ENCODE assay signal across 22 mouse cellular contexts in the genomic region with DNA sequence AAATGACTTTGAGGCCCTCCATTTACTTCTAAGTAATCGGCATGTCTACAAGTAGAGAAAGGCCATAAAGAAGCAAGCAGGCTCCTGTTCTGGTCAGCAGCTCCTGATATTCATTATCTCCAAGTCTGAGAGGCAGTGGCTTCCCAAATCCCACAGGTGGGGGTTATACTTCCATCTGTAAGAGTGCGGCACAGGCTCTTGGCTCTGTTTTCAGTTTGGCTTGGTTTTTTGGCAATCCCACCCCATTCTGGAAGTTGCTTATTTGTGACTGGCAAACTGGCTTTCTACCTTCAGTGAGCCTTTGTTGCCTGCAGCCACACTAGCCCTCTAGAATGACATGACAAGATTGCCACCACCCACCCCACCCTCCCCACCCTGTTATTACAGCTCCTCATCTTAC.
DNase-seq lines count a peak whose midpoint lies in the region; ATAC-seq lines count a peak whose summit lies in the region.
"Had no signal": no experiment of that assay in that cellular context is flagged by ENCODE, and none has a peak within 500 bp of the region (broad histone marks: within the 10 kb centered on the region; RNA-seq: fewer than 3 reads in every experiment).

No protein-coding gene starts in this region.

- no peaks in the 10 kb centered on the region; the same call in 1 of the 2 replicates for H3K27me3 ChIP-seq in midbrain, embryonic 11.5 days (ENCODE audit: control insufficient read depth, insufficient read depth, low read length)
- H3K27me3 ChIP-seq in midbrain, embryonic 14.5 days (ENCODE audit: control insufficient read depth, insufficient read depth, low read length), result no peaks in the 10 kb centered on the region
- H3K27me3 ChIP-seq: embryonic facial prominence, embryonic 12.5 days; heart, embryonic 12.5 days; neural tube, embryonic 15.5 days; stomach, embryonic 15.5 days had no signal

- no peaks in the 10 kb centered on the region for H3K36me3 ChIP-seq in midbrain, embryonic 11.5 days (ENCODE audit: control insufficient read depth, insufficient read depth, low read length)
- no peaks in the 10 kb centered on the region for H3K36me3 ChIP-seq in midbrain, embryonic 14.5 days (ENCODE audit: control insufficient read depth, insufficient read depth, low read length)
- H3K36me3 ChIP-seq: embryonic facial prominence, embryonic 12.5 days; heart, embryonic 12.5 days; midbrain, embryonic 12.5 days; neural tube, embryonic 15.5 days; stomach, embryonic 15.5 days had no signal

- no peak overlapping the region for H3K9ac ChIP-seq in midbrain, embryonic 11.5 days (ENCODE audit: low read length)
- H3K9ac ChIP-seq in midbrain, embryonic 14.5 days (replicated peaks; ENCODE audit: low read length), result no peak overlapping the region
- H3K9ac ChIP-seq: embryonic facial prominence, embryonic 12.5 days; heart, embryonic 12.5 days; midbrain, embryonic 12.5 days; neural tube, embryonic 15.5 days; stomach, embryonic 15.5 days had no signal

- no peaks in the 10 kb centered on the region for H3K9me3 ChIP-seq in midbrain, embryonic 11.5 days (ENCODE audit: control insufficient read depth, low read length)
- no peaks in the 10 kb centered on the region for H3K9me3 ChIP-seq in midbrain, embryonic 14.5 days (ENCODE audit: control insufficient read depth, low read length)
- H3K9me3 ChIP-seq: embryonic facial prominence, embryonic 12.5 days; heart, embryonic 12.5 days; midbrain, embryonic 12.5 days; neural tube, embryonic 15.5 days; stomach, embryonic 15.5 days had no signal

- ATAC-seq in midbrain, embryonic 11.5 days (ENCODE audit: low FRiP score), result no peak
- ATAC-seq in midbrain, embryonic 14.5 days (ENCODE audit: low FRiP score, low TSS enrichment), result no peak
- ATAC-seq: inflammation-experienced regulatory T-cells, adult 6 months; lung, postnatal 0 days had no signal

- no peak overlapping the region for H3K4me3 ChIP-seq in midbrain, embryonic 11.5 days (ENCODE audit: low read depth, low read length)
- no peak overlapping the region for H3K4me3 ChIP-seq in midbrain, embryonic 14.5 days (replicated peaks; ENCODE audit: low read depth, low read length)
- H3K4me3 ChIP-seq: embryonic facial prominence, embryonic 12.5 days; heart, embryonic 12.5 days; left cerebral cortex, adult 2 months; midbrain, embryonic 12.5 days; neural tube, embryonic 15.5 days; stomach, embryonic 15.5 days had no signal

- no peaks in the 10 kb centered on the region for H3K4me1 ChIP-seq in midbrain, embryonic 11.5 days (ENCODE audit: control insufficient read depth, insufficient read depth, low read length)
- H3K4me1 ChIP-seq in midbrain, embryonic 14.5 days (ENCODE audit: control insufficient read depth, insufficient read depth, low read length), result peaks cover 9% of the 10 kb centered on the region; the same call in 1 of the 2 replicates
- H3K4me1 ChIP-seq: embryonic facial prominence, embryonic 12.5 days; heart, embryonic 12.5 days; stomach, embryonic 15.5 days had no signal

- DNase-seq in heart, adult 11 months, result peak; percentile 27
- DNase-seq in heart, adult 9 months (ENCODE audit: low spot score in 2 of 2), result no peak
- peak; percentile 54 for DNase-seq in midbrain, embryonic 11.5 days (ENCODE audit: low spot score, missing footprints)
- DNase-seq in midbrain, embryonic 14.5 days, result no peak
- DNase-seq in cerebellum, postnatal 10 days, result peak; percentile 45 to 51
- DNase-seq in spleen, postnatal 36 days (ENCODE audit: low spot score in 2 of 2), result no peak
- DNase-seq in right cerebral cortex, postnatal 10 days (ENCODE audit: low spot score in 2 of 2), result no peak
- DNase-seq: heart, postnatal 14 days; kidney, adult 2 months; kidney, postnatal 10 days; left cerebral cortex, postnatal 4 days; liver; right cerebral cortex, postnatal 14 days; thymus, adult 2 months had no signal

- H3K4me2 ChIP-seq in midbrain, embryonic 11.5 days, result no peak overlapping the region
- H3K4me2 ChIP-seq in midbrain, embryonic 14.5 days (ENCODE audit: low read length), result no peak overlapping the region
- H3K4me2 ChIP-seq: embryonic facial prominence, embryonic 12.5 days; heart, embryonic 12.5 days; midbrain, embryonic 12.5 days; neural tube, embryonic 15.5 days; stomach, embryonic 15.5 days had no signal

- 71% methylated on average over 2 of the region's 2 CpGs for WGBS in midbrain, embryonic 11.5 days
- 78% methylated on average over 2 of the region's 2 CpGs for WGBS in midbrain, embryonic 14.5 days

- H3K27ac ChIP-seq in midbrain, embryonic 11.5 days (ENCODE audit: low read depth, low read length), result no peak overlapping the region
- no peak overlapping the region for H3K27ac ChIP-seq in midbrain, embryonic 14.5 days (replicated peaks; ENCODE audit: low read depth, low read length)
- H3K27ac ChIP-seq: embryonic facial prominence, embryonic 12.5 days; left cerebral cortex, adult 2 months; midbrain, embryonic 12.5 days; neural tube, embryonic 15.5 days; stomach, embryonic 15.5 days had no signal

Comparison
In these comparisons a context has a peak if more than half of its experiments do, and no peak if none do; other contexts are left out.
1. DNase-seq: peak in heart, adult 11 months (single experiment), midbrain, embryonic 11.5 days (single experiment) and cerebellum, postnatal 10 days (2 of 2); none in heart, adult 9 months (0 of 2), midbrain, embryonic 14.5 days (single experiment), spleen, postnatal 36 days (0 of 2) and right cerebral cortex, postnatal 10 days (0 of 2).